Mouse (Mus musculus) liver, postnatal 0 days (tissue): ENCODE results near the gene Myadm. TPM values are rescaled to one million over a fixed set of nuclear protein-coding genes. Genes with fewer than 3 reads are reported as not detected.

Source experiments
- ATAC-seq: fragments of 200-750 bp; cut with Nextera tagmentation; 2 replicates; pipeline ENCODE4 v1.8.0; 2017; ENCODE audit warnings: mild to moderate bottlenecking, moderate library complexity
- DNase-seq: peaks from one replicate; pipeline ENCODE4 v3.0.0-alpha.2; 2016
- H3K27ac ChIP-seq: fragments of 300-500 bp; sonication (generic); 2 replicates; pipeline ENCODE4 v1.5.1; 2014; ENCODE audit warnings: antibody characterized with exemption, moderate library complexity, mild to moderate bottlenecking, low read depth
- H3K27me3 ChIP-seq: fragments of 300-500 bp; sonication (generic); 2 replicates; pipeline ENCODE4 v1.6.1; 2014; ENCODE audit warnings: low read length, control low read depth, mixed read lengths; ENCODE audit not compliant: insufficient read depth
- H3K36me3 ChIP-seq: fragments of 300-500 bp; sonication (generic); replicated peaks from 2 replicates; pipeline ENCODE4 v1.6.1; 2014; ENCODE audit warnings: mild to moderate bottlenecking, control low read depth, low read length, moderate library complexity, mixed read lengths; ENCODE audit not compliant: insufficient read depth
- H3K4me1 ChIP-seq: fragments of 300-500 bp; sonication (generic); 2 replicates; pipeline ENCODE4 v1.6.1; 2014; ENCODE audit warnings: antibody characterized with exemption, mild to moderate bottlenecking, control low read depth; ENCODE audit not compliant: insufficient read depth
- H3K4me2 ChIP-seq: fragments of 300-500 bp; sonication (generic); 2 replicates; pipeline ENCODE4 v1.6.1; 2014; ENCODE audit warnings: low read depth, mild to moderate bottlenecking, low read length, moderate library complexity, mixed read lengths
- H3K4me3 ChIP-seq: fragments of 300-500 bp; sonication (generic); 2 replicates; pipeline ENCODE4 v1.5.1; 2014; ENCODE audit warnings: low read depth, low read length
- H3K9ac ChIP-seq: fragments of 300-500 bp; sonication (generic); replicated peaks from 2 replicates; pipeline ENCODE4 v1.6.1; 2014; ENCODE audit warnings: mild to moderate bottlenecking, moderate library complexity
- H3K9me3 ChIP-seq: fragments of 300-500 bp; sonication (generic); 2 replicates; pipeline ENCODE4 v1.6.1; 2016; ENCODE audit warnings: mild to moderate bottlenecking, control low read depth, low read length, mixed read lengths
- CTCF ChIP-seq: sonication (generic); IDR thresholded peaks from 2 replicates; pipeline ENCODE4 v1.5.1; 2016; ENCODE audit warnings: antibody characterized with exemption, low read depth
- EP300 ChIP-seq: IDR thresholded peaks from 2 replicates; pipeline ENCODE4 v1.6.1; 2016; ENCODE audit warnings: antibody characterized with exemption, low read depth, mild to moderate bottlenecking
- WGBS: fragments of 180-500 bp; shearing (Covaris S2); extraction: QIAGEN DNeasy Blood & Tissue Kit; methylation state at CpG from one replicate; pipeline ENCODE4 v1.1.7; 2014; ENCODE audit not compliant: insufficient replicate concordance; 5-methylcytosine and 5-hydroxymethylcytosine counted together
- polyA plus RNA-seq: library from polyadenylated mRNA; unstranded; fragments of >200 nt; fragmentation: Nextera tagmentation; extraction: Ambion mirVana; gene quantifications from 2 replicates; pipeline ENCODE4 v1.2.1, GENCODE M21; 2015

Gene Myadm
- polyA plus RNA-seq, 1 experiment from 2014 or later: 38.6 TPM

GRCm38 (mm10) chr7:3332619-3333521 is 44.0 kb downstream of the Myadm start, which contains the start of gene Cacng7:
Gene Cacng7 (plus strand): TSS chr7:3332955.
- no peak for ATAC-seq
- peak within 1 kb of the TSS; percentile 20 for H3K4me3 ChIP-seq
- WGBS: 5% methylated on average over 64 of the region's 65 CpGs

DNA sequence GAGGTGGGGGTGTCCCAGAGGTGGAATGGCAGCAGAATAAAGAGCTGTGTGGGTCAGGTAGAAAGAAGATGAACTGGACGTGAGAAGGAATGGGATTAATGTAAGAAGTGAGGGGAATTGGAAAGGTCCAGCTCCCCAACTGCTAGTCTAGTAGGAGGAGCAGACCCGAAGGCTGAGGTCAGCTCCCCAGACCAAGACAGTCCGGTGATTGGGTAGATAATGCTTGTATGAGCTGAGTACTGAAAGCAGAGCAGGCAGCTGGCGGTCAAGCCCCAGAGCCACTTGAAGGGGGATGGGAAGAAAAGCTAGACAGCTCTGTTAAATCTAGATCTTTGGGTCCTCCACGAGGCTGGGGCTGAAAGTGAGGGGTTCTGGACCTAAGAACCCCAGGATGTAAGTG is 44.7 kb downstream of the Myadm start:
- ATAC-seq (no peak), DNase-seq (no peak)
- Histone ChIP-seq H3K4me3 (no peak overlapping the region), H3K27me3 (peaks cover 44% of the 10 kb centered on the region), H3K4me1 (peaks cover 6% of the 10 kb centered on the region), H3K27ac (no peak overlapping the region), H3K36me3 (no peaks in the 10 kb centered on the region), H3K9ac (no peak overlapping the region), H3K9me3 (no peaks in the 10 kb centered on the region), H3K4me2 (no peak overlapping the region)
- WGBS: 18% methylated on average over 5 of the region's 5 CpGs
- TF ChIP-seq EP300: no peak
- TF ChIP-seq CTCF: no peak

More at GRCm38 (mm10) chr7:3332619-3333521, 44.0 kb downstream of the Myadm start, which contains the start of gene Cacng7:
- H3K36me3 ChIP-seq: no peaks in the 10 kb centered on the region
- no peaks in the 10 kb centered on the region for H3K9me3 ChIP-seq
- H3K27ac ChIP-seq: no peak within 1 kb of the TSS
- H3K9ac ChIP-seq: no peak within 1 kb of the TSS
- TF ChIP-seq CTCF (no peak), EP300 (no peak)
- peaks cover 42% of the 10 kb centered on the region for H3K27me3 ChIP-seq
- peak within 1 kb of the TSS; percentile 53 for H3K4me2 ChIP-seq
- DNase-seq: no peak
- H3K4me1 ChIP-seq: peaks cover 6% of the 10 kb centered on the region

GRCm38 (mm10) chr7:3336412-3336811 is 47.5 kb downstream of the Myadm start:
- ATAC-seq (no peak), DNase-seq (no peak)
- no peak for TF ChIP-seq CTCF
- TF ChIP-seq EP300: no peak
- 66% methylated on average over 17 of the region's 17 CpGs for WGBS
- peaks cover 35% of the 10 kb centered on the region for H3K27me3 ChIP-seq
- H3K9me3 ChIP-seq: no peaks in the 10 kb centered on the region
- no peak overlapping the region for H3K27ac ChIP-seq
- H3K36me3 ChIP-seq: no peaks in the 10 kb centered on the region
- no peak overlapping the region for H3K9ac ChIP-seq
- H3K4me3 ChIP-seq: no peak overlapping the region
- no peaks in the 10 kb centered on the region for H3K4me1 ChIP-seq
- H3K4me2 ChIP-seq: no peak overlapping the region

DNA sequence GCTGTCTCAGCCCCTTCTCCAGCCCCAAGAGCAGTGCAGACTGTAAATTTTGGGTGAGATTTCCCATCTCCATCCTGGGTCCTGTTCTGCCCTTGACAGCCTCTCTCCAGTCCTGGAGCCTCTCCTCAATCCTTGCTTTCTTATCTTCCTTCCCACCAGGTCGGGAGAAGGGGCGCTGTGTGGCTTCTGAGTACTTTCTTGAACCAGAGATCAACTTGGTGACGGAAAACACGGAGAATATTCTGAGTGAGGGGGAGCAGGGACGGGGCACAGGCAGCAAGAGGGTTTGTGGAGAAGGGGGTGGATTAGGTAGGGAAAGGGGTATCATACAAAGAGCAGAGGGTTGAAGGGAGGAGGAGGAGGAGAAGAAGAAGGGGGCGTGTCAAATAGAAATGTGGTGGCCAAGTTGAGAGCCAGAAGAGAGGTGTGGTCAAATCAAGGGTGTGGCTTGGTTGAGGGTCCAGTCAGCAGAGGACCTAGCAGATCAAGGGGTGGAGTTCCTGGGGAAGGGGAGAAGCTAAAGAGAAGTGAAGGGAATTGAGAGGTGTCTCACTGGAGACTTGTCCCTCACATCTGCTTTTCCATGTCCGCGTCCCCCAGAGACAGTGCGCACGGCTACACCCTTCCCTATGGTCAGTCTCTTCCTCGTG is 49.5 kb downstream of the Myadm start:
- Histone ChIP-seq H3K27ac (no peak overlapping the region), H3K27me3 (peaks cover 16% of the 10 kb centered on the region), H3K4me3 (no peak overlapping the region), H3K9ac (no peak overlapping the region), H3K4me1 (no peaks in the 10 kb centered on the region), H3K4me2 (no peak overlapping the region), H3K9me3 (no peaks in the 10 kb centered on the region), H3K36me3 (no peaks in the 10 kb centered on the region)
- WGBS: 55% methylated on average over 11 of the region's 11 CpGs
- TF ChIP-seq EP300 (no peak), CTCF (no peak)
- ATAC-seq: no peak
- no peak for DNase-seq

DNA sequence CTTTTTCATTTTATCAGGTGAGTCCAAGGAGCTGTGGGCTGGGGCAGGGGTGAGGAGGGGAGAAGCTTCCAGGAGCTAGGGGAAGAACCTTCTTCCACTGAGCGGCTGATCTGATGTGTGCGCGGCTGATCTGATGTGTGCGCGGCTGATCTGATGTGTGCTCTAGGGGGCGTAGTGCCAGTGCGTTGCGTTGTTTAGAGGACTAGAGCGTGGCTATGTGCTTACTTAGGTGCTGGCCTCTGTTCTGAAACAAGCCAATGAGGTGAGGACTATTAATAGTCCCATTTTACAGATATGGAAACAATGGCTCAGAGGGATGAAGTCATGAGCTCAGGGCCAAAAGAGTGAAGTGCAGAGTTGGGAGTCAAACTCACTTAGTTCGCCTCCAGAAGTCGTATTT is 50.1 kb downstream of the Myadm start:
- H3K4me1 ChIP-seq: no peaks in the 10 kb centered on the region
- TF ChIP-seq EP300: no peak
- TF ChIP-seq CTCF: no peak
- H3K9ac ChIP-seq: no peak overlapping the region
- H3K27me3 ChIP-seq: peaks cover 10% of the 10 kb centered on the region; the same call in 1 of the 2 replicates
- H3K9me3 ChIP-seq: no peaks in the 10 kb centered on the region
- 81% methylated on average over 11 of the region's 11 CpGs for WGBS
- ATAC-seq: no peak
- no peak for DNase-seq
- H3K4me3 ChIP-seq: no peak overlapping the region
- H3K27ac ChIP-seq: no peak overlapping the region
- no peak overlapping the region for H3K4me2 ChIP-seq
- H3K36me3 ChIP-seq: no peaks in the 10 kb centered on the region

DNA sequence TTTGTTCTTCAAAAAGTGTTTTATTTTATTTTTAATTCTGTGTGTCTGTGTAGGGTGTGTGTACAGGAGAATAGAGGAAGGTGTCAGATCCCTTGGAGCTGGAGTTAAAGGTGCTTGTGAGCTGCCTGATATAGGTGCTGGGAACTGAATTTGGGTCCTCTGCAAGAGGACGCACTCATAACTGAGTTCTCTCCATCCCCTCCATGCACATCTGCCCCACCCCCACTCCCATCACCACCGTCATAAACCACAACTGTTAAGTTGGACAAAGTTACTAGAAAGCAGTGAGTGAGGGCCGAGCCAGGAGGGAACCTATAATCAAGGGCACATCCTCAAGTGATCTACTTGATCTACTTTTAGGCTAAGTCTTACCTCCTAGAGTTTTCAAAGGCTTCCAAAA is 55.0 kb downstream of the Myadm start:
- H3K4me3 ChIP-seq: no peak overlapping the region
- H3K4me2 ChIP-seq: no peak overlapping the region
- no peaks in the 10 kb centered on the region for H3K36me3 ChIP-seq
- no peaks in the 10 kb centered on the region for H3K9me3 ChIP-seq
- WGBS: 61% methylated on average over 3 of the region's 3 CpGs
- TF ChIP-seq EP300 (no peak), CTCF (no peak)
- DNase-seq: no peak
- H3K4me1 ChIP-seq: no peaks in the 10 kb centered on the region
- no peaks in the 10 kb centered on the region for H3K27me3 ChIP-seq
- H3K9ac ChIP-seq: no peak overlapping the region
- no peak overlapping the region for H3K27ac ChIP-seq
- no peak for ATAC-seq
